Mouse (Mus musculus) retina, adult 2 months (tissue): ENCODE data around the gene Itga9.

ENCODE experiments used
- DNase-seq: peaks from one replicate; pipeline ENCODE4 v3.0.0-alpha.2; 2012; ENCODE audit warnings: low read depth, low spot score

Itga9 gene

DNA sequence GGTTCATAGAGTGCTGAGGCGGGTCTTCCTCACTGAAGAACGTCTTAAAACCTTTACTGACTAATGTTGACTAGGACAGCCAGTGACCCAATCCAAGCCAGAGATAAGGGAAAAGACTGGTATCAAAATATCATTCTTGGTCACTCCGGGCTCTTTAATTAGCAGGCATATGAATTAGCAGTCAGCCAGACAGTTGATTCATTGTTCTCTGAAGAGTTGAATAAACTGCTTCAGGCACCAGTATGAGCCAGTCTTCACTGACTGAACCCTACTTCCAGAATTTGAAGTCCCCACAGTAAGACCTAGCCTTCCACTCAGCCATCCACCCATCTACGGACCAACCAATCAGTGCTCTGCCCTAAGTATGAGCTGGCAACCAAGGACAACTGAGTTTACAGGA is 163.9 kb downstream of the Itga9 start:
- no peak for DNase-seq

DNA sequence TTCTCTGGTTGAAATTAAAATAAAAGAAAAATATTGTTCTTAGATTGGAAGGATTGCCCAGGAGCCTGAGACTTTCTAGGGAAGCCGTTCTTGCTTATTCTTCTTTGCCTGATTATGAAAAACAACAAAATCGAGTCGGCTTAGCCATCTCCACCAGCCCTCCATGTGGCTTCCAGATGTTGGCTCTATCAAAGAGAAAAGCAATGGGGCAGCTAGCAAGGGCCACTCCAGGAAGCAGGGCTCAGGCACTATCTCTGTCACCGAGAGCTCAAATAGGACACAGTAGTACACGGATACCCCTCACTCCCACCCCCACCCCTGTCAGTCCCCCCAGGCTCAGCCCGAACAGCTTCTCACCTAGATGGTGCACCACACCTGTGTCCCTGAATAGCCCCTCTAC is 168.2 kb downstream of the Itga9 start:
- no peak for DNase-seq

GRCm38 (mm10) chr9:118776880-118777438 is 170.5 kb downstream of the Itga9 start:
- DNase-seq = no peak

- no peak for DNase-seq
Measured at GRCm38 (mm10) chr9:118778596-118778995, 172.1 kb downstream of the Itga9 start.

DNA sequence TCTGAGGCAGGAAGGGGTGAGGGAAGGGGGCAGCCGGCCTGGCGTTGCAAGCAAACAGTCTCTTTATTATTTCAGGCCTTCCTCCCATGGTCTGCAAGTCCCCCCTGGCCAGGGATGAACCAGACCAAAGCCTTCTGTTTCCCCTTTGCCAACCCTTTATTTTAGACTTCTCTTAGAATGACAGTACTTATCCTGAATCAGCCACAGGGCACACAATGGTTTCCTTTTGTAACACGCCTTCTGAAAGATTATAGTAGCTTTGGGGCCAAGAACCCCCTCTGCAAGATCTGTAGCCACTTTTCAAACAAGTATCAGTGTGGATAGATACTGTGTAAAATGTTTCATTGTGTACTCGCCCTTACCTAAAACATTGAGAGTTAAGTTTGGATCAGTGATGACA is 178.1 kb downstream of the Itga9 start:
- DNase-seq = no peak

DNA sequence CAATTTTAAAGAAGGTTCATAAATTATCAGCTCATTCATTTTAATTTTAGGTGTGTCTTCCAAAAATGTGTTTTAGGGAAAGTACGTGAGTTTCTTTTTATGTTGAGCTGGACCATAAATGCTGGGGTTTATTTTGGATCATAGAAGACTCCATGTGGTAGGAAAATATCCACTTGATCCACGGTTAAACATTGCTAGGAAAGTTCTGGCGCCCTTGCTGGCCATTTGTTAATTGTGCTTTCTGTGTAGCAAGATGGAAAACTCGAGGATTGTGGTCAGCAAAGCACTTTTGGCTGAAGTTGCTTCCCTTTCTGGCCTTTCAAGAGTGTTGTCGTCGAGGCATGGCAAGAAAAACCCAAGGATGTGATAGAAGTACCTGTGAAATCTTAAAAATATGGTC is 179.3 kb downstream of the Itga9 start:
- no peak for DNase-seq

DNA sequence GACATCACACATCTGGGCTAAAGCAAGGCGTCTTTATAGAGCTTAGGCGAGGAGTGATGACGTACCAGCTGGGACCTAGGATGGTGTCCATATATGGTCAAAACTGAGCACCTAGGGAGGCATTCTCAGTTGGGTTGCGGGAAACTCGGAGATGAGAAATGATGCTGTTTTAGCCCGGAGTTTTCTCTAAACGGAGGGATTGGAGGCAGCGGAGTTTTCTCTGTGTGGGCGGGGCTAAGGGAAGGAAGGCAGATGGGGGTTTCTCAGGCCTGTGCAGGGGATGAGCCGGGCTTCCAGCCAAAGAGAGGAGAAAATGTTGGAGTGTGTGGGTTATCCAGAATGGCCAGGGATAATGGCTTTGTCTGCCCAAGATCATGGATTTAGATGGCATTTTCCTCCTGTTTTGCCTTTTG is 182.4 kb downstream of the Itga9 start:
- DNase-seq = no peak

- no peak for DNase-seq
Measured at GRCm38 (mm10) chr9:118791231-118791630, 184.7 kb downstream of the Itga9 start.

- DNase-seq = no peak
Measured at GRCm38 (mm10) chr9:118793151-118793785, 186.8 kb downstream of the Itga9 start.

- no peak for DNase-seq
Measured at GRCm38 (mm10) chr9:118794668-118795067, 188.2 kb downstream of the Itga9 start.

- DNase-seq = no peak
Measured at GRCm38 (mm10) chr9:118795304-118795703, 188.8 kb downstream of the Itga9 start.

GRCm38 (mm10) chr9:118799105-118799504 is 192.6 kb downstream of the Itga9 start:
- peak; percentile 6 for DNase-seq

DNA sequence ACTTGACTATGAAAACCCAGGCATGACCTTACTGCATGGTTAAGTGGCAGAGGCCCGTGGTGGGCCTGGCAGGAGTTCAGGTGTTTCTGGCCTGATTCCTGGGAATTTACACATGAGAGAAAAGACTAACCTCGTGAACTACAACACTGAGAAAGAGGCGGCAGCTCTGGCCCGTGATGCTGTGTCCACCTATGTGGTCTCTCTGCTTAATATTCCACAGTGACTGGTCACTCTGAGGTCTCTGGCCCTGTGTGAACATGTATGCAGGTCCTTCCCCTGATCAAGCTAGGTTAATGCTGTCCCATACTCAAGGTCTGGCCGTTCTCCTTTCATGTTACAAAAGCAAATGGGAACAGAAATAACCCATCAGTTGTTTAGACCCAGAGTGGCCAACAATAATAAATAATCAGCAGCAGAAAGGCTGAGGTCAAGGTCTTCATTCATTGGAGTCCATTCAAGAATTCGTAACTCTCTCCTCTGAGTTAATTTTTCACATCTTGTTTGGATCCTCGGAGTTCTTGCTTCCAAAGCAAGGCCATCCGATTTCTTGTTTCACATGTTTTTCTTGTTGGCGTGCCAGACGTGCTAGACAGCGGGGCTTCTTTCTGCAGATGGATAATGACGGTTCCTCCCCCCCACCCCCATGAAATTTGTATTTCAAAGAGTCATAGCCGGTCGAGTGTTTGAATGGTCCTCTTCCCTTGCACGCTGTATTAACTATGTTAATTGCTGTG is 194.9 kb downstream of the Itga9 start:
- DNase-seq = no peak

- DNase-seq = no peak
Measured at GRCm38 (mm10) chr9:118801910-118802287, 195.4 kb downstream of the Itga9 start.

GRCm38 (mm10) chr9:118802380-118802779 is 195.9 kb downstream of the Itga9 start:
- no peak for DNase-seq

DNA sequence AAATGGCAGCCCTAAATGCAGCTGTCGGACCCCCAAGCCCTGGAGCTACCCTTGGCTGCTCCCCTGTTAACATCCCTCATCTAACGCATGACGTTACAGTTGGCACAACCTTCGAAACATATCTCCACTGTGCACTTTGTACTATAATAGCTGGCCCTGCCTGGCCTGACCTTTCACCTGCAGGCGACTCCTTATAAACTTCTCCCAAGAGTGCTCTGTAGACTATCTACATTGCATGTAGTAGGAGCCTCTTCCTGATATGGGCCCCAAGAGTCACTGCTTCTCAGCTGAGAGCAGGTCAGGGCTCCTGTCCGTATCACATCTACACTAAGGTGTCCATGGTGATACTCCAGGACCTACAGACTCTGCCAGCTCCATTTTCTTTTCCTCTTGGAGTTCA is 199.2 kb downstream of the Itga9 start:
- DNase-seq = no peak

- DNase-seq = no peak
Measured at GRCm38 (mm10) chr9:118807669-118808068, 201.2 kb downstream of the Itga9 start.

DNA sequence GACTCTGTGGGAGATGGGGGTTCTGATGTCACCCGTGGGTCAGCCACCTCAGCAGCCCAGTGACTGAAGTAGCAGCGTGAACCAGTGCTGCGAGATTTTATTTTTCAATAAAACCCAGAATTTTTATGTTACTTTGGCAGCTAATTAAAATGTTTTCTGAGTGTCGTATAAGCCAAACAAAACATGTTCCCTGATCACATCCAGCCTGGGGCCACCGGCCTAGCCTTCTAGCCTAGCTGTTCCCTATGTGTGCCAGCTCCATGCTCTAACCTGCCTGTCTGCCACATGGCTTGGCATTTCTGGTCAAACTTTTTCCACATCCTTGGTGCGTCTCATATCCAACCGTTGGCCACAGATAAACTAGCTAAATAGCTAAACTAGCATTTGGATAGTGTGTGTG is 205.7 kb downstream of the Itga9 start:
- no peak for DNase-seq

GRCm38 (mm10) chr9:118813492-118813891 is 207.0 kb downstream of the Itga9 start:
- DNase-seq = no peak

DNA sequence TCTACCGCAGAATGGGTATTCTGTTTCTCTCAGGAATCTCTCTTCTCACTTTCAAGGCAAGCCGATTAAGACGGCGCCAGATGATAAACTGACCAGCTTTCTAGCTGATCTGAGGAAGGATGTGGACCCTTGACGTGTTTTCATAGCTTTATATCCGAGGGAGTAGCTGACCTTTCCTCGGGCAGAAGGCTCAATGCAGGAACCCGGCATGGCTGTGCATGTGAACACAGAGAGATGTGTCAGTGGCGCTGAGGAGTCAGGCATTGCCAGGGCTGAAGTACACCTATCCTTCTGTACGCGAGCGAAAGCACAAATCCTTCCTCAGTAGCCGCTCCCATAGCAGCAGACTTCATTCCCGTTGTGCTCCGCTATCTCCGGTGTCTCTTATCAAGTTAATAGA is 207.6 kb downstream of the Itga9 start:
- DNase-seq = no peak

GRCm38 (mm10) chr9:118814461-118814860 is 208.0 kb downstream of the Itga9 start:
- no peak for DNase-seq

DNA sequence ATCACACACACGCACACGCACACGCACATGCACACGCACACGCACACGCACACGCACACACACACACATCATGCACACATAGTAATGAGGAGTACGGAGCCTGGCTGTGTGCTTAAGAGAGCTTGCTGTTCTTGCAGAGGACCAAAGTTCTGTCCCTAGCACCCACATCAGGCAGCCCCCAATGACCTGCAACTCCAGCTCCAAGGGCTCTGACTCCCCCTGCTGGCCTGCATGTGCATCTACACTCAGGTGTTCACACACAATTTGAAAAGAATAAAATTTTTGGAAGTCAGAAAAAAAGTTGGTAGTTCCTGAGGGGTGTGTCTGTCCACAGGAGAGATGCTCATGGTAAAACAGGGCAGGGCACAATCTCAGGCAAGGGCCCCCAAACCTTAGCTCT is 209.1 kb downstream of the Itga9 start:
- no peak for DNase-seq

- no peak for DNase-seq
Measured at GRCm38 (mm10) chr9:118818508-118818907, 212.0 kb downstream of the Itga9 start.
